Mouse (Mus musculus): ENCODE data around the gene Gstt4.

DNA sequence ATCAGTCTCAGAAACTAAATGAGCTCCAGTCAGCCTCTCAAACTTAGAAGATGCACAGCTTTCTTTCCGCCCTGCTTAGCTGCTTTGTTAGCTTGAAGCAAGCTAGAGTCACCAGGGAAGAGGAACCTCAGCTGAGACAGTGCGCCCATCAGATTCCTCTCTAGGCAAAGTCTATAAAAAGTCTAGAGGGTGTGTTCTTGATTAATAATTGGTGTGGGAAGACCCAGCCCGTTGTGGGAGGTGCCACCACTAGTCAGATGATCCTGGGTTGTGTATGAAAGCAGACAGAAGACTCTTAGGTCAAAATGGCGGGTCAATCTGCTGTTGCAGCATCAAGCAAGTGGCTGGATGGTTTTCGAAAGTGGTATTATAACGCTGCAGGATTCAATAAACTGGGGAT lies 55.5 kb downstream of the Gstt4 start:
- no peak for TF ChIP-seq GATA1 (IDR thresholded peaks at IDR 0.05; ENCODE audit: borderline replicate concordance, low read length)
- TF ChIP-seq FLI1 (IDR thresholded peaks at IDR 0.05; ENCODE audit: low read length): no peak
